Mouse (Mus musculus) neutrophil, adult 65 days (primary cell): ENCODE measurements around the gene C130074G19Rik. TPM values are rescaled to one million over a fixed set of nuclear protein-coding genes. Genes with fewer than 3 reads are reported as not detected.

ENCODE experiments used
- total RNA-seq: library from RNA; stranded (reverse); gene quantifications from 2 replicates; pipeline ENCODE4 v1.2.4, GENCODE M21; 2023

C130074G19Rik gene
- not detected in 2 replicates for total RNA-seq

DNA sequence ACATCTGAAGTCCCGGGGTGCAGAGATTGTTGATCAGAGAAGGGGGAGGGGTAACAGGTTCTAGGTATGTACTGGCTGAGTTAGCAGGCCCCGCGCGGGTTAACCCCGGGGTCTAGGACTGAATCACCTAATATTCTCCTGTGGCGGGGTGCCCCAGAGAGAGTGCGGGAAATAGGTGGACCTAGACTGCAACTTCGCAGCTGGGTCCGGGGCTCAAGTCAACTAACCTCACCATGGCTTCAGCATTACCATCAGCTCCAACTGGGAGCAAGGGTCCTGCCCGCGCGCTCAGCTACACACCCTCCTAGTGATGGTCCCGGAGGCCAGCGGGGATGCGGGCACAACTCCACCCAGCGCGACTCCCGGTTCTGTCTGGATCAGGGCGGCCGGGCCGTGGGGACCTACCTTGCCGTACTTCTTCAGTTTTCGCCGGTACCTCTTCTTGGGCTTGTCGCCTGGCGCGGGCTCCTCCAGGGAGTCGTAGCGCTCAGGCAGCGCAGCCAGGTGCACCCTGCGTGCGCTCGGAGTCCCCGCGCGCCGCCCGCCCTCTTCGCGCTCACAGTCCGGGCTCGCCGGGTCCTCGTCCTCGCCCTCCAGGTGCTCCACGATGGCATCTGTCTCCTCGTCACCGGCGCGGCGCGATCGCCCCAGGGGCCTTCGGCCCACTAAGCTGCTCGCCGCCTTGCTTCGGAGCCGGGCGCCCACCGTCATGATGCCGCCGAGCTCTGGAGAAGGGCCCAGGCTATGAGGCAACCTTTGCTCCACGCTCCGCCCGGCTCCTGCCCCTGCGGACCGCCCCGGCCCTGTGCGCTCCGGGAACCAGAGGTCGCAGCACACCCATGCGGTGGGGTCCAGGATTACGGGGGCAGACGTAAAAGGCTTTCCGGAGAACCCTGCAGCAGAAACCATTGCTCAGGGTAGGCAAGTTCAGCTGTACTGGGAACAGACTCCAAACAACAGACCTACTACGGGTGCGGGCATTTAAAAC is at the start of gene C130074G19Rik:
Gene C130074G19Rik, minus strand, starts transcription at position 938 of the 988 bp plus-strand sequence.

DNA sequence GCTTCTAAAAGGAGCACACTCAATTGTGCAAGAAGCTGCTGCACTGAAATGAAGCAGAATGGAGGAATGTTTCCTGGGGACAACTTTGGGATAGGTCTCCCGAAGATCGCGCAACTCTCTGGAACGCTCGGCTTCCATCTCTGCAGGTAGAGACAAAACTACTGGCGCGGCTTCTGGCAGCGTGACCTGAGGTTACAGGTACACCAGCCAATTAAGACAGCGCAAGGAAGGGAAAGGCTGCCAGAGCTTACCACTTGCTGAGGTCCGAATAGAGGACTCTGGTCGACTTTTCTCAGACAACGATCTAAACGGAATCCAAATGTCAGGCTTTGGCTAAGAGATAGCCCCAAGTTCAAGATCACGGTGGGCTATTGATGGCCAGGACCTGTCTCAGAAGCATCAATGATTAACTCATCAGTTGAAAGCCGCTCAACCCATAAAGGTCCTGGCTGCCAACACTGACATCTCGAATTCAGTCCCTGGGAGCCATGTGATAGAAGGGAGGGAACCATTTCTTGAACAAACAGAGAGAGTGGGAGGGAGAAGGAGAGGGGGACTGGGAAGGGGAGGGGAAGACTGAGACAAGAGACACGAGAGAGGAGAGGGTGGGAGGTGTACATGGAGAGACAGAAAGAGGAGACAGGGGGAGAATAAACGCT is 36.8 kb downstream of the C130074G19Rik start, which contains the start of gene Marc2:
Gene Marc2, minus strand, starts transcription at position 360 of the 659 bp plus-strand sequence.

Other genes starting within 250 kb of the C130074G19Rik start
- 167 and 170 TPM in 2 replicates for gene Hlx, start 150.6 kb downstream of the C130074G19Rik start, total RNA-seq
- gene Marc1, start 71.9 kb downstream of the C130074G19Rik start, total RNA-seq = 0.18 TPM in 1 of 2 replicates, not detected in the other
- gene Marc2, start 36.8 kb downstream of the C130074G19Rik start, total RNA-seq = 47.3 and 63.7 TPM in 2 replicates
- not detected in 2 replicates for gene Mark1, start 116.4 kb upstream of the C130074G19Rik start, total RNA-seq